Mouse (Mus musculus) small intestine, adult 2 months (tissue): ENCODE results near the gene Hipk3. TPM values are rescaled to one million over a fixed set of nuclear protein-coding genes. Genes with fewer than 3 reads are reported as not detected.

Source experiments
- H3K27ac ChIP-seq: fragments of 200-500 bp; 2 replicates; pipeline ENCODE4 v1.5.1; 2012; ENCODE audit warnings: low read depth, low read length, control low read depth, inconsistent platforms; ENCODE audit not compliant: insufficient read depth
- H3K27me3 ChIP-seq: fragments of 200-500 bp; 2 replicates; pipeline ENCODE4 v1.6.1; 2012; ENCODE audit warnings: mild to moderate bottlenecking, moderate library complexity, low read length, inconsistent platforms; ENCODE audit not compliant: control insufficient read depth, insufficient read depth
- H3K36me3 ChIP-seq: fragments of 200-500 bp; 2 replicates; pipeline ENCODE4 v1.6.1; 2012; ENCODE audit warnings: mild to moderate bottlenecking, low read length, control low read depth, inconsistent platforms; ENCODE audit not compliant: control insufficient read depth, insufficient read depth
- H3K4me1 ChIP-seq: fragments of 200-500 bp; 2 replicates; pipeline ENCODE4 v1.6.1; 2012; ENCODE audit warnings: low read length, inconsistent platforms, mixed read lengths; ENCODE audit not compliant: control insufficient read depth, insufficient read depth, insufficient read length
- H3K4me3 ChIP-seq: fragments of 200-500 bp; 2 replicates; pipeline ENCODE4 v1.5.1; 2012; ENCODE audit warnings: low read depth, mild to moderate bottlenecking, control low read depth, inconsistent platforms, low read length, moderate library complexity
- CTCF ChIP-seq: fragments of 200-500 bp; IDR thresholded peaks from 2 replicates; pipeline ENCODE4 v1.5.1; 2012; ENCODE audit warnings: low read depth, mild to moderate bottlenecking, control low read depth, inconsistent platforms, low read length, moderate library complexity, mixed read lengths; ENCODE audit not compliant: insufficient replicate concordance, insufficient read length; ENCODE audit errors: extremely low read depth
- POLR2A ChIP-seq: fragments of 200-500 bp; IDR thresholded peaks from 2 replicates; pipeline ENCODE4 v1.6.1; 2012; ENCODE audit warnings: low read depth, mild to moderate bottlenecking, control low read depth, inconsistent platforms, low read length, moderate library complexity
- WGBS: fragments of 180-500 bp; shearing (Covaris S2); methylation state at CpG from one replicate; pipeline ENCODE4 v1.1.7; 2018; 5-methylcytosine and 5-hydroxymethylcytosine counted together
- polyA plus RNA-seq: library from polyadenylated mRNA; depleted of rRNA; stranded (reverse); fragments of >200 nt; gene quantifications from 2 replicates; pipeline ENCODE4 v1.2.3, GENCODE M21; 2012

The Hipk3 gene
- polyA plus RNA-seq, 1 experiment: 9.8 TPM

DNA sequence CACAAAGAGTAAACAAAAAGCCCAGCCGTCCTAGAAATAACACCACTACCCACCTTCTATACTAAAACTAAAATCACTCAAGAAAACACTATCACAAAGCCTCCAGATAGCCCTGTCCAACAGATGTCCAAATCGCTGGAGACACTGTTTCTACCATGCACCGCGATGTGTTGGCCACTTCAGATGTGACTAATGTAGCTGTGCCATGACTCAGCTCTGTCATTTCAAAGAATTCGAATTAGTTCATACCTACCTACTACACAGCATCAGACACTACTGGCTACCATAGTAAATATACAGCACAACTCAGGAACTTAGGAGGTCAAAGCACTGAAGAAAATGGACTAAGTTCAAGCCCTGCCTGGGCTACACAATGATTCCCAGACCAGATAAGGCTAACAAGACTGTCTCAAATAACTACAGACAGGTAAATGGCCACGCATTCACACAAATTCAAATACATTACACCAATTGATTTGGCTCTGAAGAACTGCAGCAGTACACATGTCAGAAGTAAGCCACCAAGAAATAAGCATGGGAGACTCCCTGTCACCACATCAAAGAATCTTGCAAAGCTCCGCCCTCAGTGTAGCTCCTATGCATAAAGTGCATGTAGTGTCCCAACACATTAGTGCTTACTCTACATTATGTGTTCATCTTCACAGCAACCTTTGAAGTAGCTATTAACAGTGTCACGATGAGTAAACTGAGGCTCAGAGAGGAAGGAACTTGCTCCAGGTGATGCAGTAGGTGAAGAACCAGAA lies 35.5 kb downstream of the Hipk3 start:
- Histone ChIP-seq H3K27me3 (no peaks in the 10 kb centered on the region), H3K4me3 (no peak overlapping the region), H3K4me1 (peaks cover 11% of the 10 kb centered on the region), H3K27ac (no peak overlapping the region), H3K36me3 (no peaks in the 10 kb centered on the region)
- 82% methylated on average over 8 of the region's 8 CpGs for WGBS
- TF ChIP-seq POLR2A (no peak), CTCF (no peak)

- Histone ChIP-seq H3K4me1 (peaks cover 11% of the 10 kb centered on the region), H3K27ac (no peak overlapping the region), H3K27me3 (no peaks in the 10 kb centered on the region), H3K36me3 (no peaks in the 10 kb centered on the region), H3K4me3 (no peak overlapping the region)
- no peak for TF ChIP-seq CTCF
- TF ChIP-seq POLR2A: no peak
- 69% methylated on average over 3 of the region's 3 CpGs for WGBS
Observed at GRCm38 (mm10) chr2:104457106-104457505, 37.1 kb downstream of the Hipk3 start.

- H3K4me1 ChIP-seq: peaks cover 3% of the 10 kb centered on the region; the same call in 1 of the 2 replicates
- WGBS: 30% methylated on average over 3 of the region's 3 CpGs
- TF ChIP-seq POLR2A: no peak
- no peak for TF ChIP-seq CTCF
- no peak overlapping the region for H3K4me3 ChIP-seq
- no peaks in the 10 kb centered on the region for H3K36me3 ChIP-seq
- no peak overlapping the region for H3K27ac ChIP-seq
- no peaks in the 10 kb centered on the region for H3K27me3 ChIP-seq
Observed at GRCm38 (mm10) chr2:104450685-104451084, 43.6 kb downstream of the Hipk3 start.

DNA sequence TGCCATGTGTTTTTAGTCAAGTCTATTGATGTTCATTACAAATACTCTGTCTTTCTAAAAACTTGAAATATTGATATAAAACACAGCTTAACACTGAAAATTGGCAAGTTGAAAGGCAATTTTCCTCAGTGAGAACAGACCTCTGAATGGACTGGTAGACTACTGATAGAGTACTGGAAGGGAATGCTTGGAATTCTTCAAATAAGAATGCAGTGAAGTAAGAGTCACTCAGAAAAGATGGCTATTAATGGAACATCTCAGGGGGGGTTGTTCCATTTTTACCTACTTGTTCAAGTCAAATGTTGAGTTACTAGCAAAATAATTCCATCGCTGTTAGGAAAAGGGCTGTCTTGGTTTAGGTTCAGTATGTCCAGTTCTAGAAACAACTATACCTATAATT lies 45.1 kb downstream of the Hipk3 start:
- H3K36me3 ChIP-seq: no peaks in the 10 kb centered on the region
- H3K4me3 ChIP-seq: no peak overlapping the region
- H3K27ac ChIP-seq: no peak overlapping the region
- H3K27me3 ChIP-seq: no peaks in the 10 kb centered on the region
- TF ChIP-seq POLR2A: no peak
- no peak for TF ChIP-seq CTCF
- WGBS: 82% methylated on average over 1 of the region's 1 CpGs
- peaks cover 3% of the 10 kb centered on the region; the same call in 1 of the 2 replicates for H3K4me1 ChIP-seq

DNA sequence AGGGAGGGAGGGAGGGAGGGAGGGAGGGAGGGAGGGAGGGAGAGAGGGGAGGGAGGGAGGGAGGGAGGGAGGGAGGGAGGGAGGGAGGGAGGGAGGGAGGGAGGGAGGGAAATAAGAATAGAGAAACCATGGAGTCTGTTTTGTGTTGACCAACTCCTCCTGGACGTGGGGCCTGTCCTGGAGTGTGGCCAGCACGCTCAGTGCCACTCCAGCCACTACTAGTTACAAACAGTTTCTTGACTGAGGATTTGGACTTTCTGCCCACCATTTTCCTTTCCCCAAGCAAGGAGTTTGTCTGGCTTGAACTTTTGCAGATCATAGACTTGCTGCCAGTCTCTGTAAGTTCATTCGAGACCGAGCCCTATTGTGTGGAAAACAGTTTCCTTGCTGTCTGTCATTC lies 46.0 kb downstream of the Hipk3 start:
- WGBS: 90% methylated on average over 4 of the region's 4 CpGs
- H3K36me3 ChIP-seq: peaks cover 2% of the 10 kb centered on the region; the same call in 1 of the 2 replicates
- no peak overlapping the region for H3K27ac ChIP-seq
- TF ChIP-seq CTCF (no peak), POLR2A (no peak)
- H3K4me3 ChIP-seq: no peak overlapping the region
- H3K4me1 ChIP-seq: peaks cover 3% of the 10 kb centered on the region; the same call in 1 of the 2 replicates
- H3K27me3 ChIP-seq: no peaks in the 10 kb centered on the region

DNA sequence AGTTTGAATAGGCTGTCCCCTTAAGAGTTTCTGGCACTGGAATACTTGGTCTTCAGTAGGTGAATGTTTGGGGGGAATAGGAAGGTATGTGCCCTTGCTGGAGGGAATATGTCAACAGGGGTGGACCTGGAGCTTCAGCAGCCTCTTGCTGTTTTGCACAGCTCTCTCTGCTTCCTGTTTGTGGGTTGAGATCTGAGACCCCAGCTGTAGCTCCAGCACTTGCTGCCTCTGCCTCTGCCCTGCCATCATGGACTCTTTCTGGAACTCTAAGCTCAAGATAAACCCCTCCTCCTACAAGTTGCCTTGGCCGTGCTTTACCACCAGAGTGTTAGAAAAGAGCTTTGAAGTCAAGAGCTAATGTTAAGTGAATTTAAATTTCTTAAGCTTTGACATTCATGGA lies 48.2 kb downstream of the Hipk3 start:
- no peak overlapping the region for H3K4me3 ChIP-seq
- H3K36me3 ChIP-seq: peaks cover 6% of the 10 kb centered on the region; the same call in 1 of the 2 replicates
- H3K27ac ChIP-seq: no peak overlapping the region
- TF ChIP-seq CTCF: no peak
- no peak for TF ChIP-seq POLR2A
- WGBS: 71% methylated on average over 1 of the region's 1 CpGs
- H3K4me1 ChIP-seq: peaks cover 3% of the 10 kb centered on the region; the same call in 1 of the 2 replicates
- H3K27me3 ChIP-seq: no peaks in the 10 kb centered on the region

DNA sequence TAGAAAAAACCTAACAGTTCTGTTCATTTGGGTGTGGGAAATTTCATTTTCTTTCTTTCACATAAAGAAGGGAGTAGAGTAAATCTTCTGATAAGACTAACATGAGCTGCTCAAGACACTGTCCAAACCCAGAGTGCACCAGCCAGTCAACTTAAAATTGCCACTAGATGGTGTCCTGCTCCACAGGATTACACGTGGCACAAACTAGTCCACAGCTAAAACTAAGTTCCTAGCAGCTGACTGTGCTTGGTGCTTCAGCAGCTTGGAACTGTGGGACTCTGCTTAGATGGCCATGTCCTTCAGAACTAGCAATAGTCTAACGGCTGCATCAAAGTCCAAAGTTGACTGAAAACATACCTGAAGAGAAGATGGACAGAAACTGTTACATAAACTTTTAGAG lies 49.5 kb downstream of the Hipk3 start:
- no peak for TF ChIP-seq POLR2A
- peak; percentile 54; the same call in 1 of the 2 replicates for TF ChIP-seq CTCF
- WGBS: 12% methylated on average over 2 of the region's 2 CpGs
- Histone ChIP-seq H3K4me3 (no peak overlapping the region), H3K27me3 (no peaks in the 10 kb centered on the region), H3K27ac (no peak overlapping the region), H3K4me1 (no peaks in the 10 kb centered on the region), H3K36me3 (peaks cover 6% of the 10 kb centered on the region; the same call in 1 of the 2 replicates)
